Mouse (Mus musculus) kidney, adult 11 months (tissue): ENCODE results near the gene Hsf2bp.

ENCODE experiments used
- DNase-seq: peaks from one replicate; pipeline ENCODE4 v3.0.0; 2022

Gene Hsf2bp

DNA sequence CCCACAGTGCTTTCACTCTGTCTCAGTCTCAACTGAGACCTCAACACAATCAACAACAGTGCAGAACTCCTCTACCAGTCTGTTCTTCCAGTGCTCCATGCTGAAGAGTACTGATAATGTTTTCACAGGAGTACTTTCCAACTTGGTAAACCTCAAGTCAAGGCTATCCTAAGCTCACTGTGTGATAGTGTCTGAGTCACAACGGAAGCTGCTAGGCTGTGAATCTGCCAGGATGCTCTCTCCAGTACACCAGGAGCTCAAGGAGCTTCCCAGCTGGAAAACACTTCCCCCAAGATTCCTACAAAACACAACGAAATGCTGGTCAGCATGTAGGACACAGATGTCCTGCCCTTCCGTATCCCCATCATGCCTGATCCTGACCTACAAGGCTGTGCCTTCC is 7.8 kb downstream of the Hsf2bp start:
- DNase-seq = no peak

DNA sequence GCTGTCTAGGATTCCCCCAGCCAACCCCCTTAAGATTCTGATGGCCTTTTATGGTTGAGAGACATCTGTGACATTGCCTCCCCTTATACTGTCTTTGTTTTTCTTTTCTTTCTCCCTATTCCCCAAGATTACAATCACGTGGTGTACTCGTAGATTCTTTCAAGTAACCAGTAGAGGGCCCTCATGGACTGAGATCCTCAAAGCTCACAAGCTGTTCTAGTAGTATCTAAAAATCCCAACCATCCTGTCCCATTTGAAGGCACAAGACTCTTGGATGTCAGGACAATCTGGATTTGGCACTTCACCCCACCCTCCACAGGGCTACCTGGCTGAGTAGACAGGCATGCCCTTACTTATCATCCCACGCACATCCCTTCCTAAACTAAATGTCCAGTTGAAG is 8.5 kb downstream of the Hsf2bp start:
- DNase-seq = no peak

GRCm38 (mm10) chr17:32025386-32025785 is 10.8 kb downstream of the Hsf2bp start:
- peak; percentile 68 for DNase-seq

DNA sequence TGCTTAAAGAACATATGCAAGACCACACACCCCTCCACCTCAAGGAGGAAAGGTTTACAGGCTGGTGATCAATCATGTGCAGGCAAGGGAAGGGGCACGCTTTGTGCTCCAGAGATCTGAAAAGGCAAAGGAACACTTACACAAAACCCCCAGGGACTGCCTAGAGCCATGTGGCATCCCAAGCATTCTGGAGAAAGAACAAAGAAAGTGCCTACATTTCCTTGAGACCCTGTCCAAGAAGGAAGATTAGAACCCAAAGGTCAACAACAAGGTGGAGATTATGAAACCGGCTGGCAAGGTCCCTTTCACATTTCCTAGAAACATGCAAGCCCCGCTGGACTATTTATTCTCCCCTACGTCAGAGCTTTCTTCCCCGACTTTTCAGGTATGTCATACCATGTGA is 11.5 kb downstream of the Hsf2bp start:
- DNase-seq = peak; percentile 59

GRCm38 (mm10) chr17:32023088-32023487 is 13.1 kb downstream of the Hsf2bp start:
- no peak for DNase-seq

GRCm38 (mm10) chr17:32022551-32022950 is 13.6 kb downstream of the Hsf2bp start:
- DNase-seq = no peak

DNA sequence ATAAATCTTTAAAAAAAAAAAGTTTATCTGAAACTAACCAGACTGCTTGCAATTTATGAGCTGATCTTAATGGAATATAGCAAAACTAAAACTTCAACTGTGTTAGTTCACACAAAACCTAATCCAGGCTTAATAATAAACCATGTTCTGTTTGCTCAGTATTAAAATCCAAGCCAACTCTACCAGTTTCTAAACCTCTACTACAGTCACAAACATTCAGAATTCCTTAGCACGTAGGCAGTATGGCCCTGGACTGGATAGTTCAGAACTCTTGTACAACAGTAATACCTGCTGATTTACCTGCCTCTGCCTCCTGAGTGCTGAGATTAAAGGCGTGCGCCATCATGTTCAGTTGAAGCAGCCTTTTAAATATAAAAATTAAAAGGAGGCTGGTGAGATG is 14.2 kb downstream of the Hsf2bp start:
- no peak for DNase-seq

DNA sequence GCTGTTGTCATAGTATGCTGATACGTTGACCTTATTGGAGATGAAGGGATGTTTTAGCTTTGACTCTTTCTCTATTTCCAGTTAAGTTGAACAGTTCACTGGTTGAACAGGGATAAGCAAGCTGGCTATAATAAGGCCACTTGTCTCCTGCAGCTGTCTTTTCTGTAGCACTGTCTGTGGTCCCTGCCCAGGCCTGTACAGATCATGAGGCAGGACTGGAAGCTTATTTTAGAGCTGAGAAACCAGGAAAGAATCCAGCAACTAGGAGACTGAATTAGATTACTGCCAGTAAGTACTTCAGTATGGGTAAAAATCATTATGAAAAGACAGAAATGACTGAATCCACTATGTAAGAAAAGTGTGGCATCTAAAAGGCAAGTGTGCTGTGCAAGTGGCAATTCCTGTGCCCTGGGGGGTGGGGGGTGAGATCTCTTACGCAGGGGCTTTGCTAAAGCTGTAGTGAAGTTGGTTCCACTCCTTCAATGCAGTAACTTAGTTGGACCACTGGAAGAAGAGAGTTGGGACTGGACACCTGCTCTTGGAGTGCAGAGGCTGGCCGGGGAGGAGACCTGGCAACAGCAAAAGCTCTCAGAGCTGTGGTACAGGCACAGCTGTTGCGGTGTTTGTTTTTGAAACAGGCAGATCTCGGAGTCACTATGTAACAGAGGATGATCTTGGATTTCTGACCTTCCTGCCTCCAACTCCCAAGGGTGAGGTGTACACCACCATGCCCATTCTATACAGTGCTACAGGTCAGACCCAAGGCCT is 17.8 kb downstream of the Hsf2bp start:
- no peak for DNase-seq

- no peak for DNase-seq
Observed at GRCm38 (mm10) chr17:32016481-32016880, 19.7 kb downstream of the Hsf2bp start.

DNA sequence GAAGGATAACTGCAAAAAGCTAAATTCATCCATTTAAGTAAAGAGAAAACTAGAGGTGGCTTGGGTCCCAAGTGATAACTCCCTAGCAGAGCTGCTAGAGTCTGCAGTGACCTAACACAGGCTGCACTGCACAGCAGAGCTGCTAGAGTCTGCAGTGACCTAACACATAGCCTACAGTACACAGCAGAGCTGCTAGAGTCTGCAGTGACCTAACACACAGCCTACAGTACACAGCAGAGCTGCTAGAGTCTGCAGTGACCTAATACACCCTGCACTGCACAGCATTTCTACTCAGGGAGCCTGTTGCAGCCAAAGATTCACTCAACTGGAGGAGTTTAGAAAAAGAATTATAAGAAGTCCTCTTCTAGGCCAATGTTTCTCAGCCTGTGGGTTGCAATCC is 22.5 kb downstream of the Hsf2bp start:
- no peak for DNase-seq

- no peak for DNase-seq
Observed at GRCm38 (mm10) chr17:32012254-32012653, 23.9 kb downstream of the Hsf2bp start.

- DNase-seq = no peak
Observed at GRCm38 (mm10) chr17:32011694-32012093, 24.5 kb downstream of the Hsf2bp start.

GRCm38 (mm10) chr17:32006800-32007199 is 29.3 kb downstream of the Hsf2bp start:
- peak; percentile 40 for DNase-seq

- DNase-seq = no peak
Observed at GRCm38 (mm10) chr17:32003251-32003650, 32.9 kb downstream of the Hsf2bp start.

DNA sequence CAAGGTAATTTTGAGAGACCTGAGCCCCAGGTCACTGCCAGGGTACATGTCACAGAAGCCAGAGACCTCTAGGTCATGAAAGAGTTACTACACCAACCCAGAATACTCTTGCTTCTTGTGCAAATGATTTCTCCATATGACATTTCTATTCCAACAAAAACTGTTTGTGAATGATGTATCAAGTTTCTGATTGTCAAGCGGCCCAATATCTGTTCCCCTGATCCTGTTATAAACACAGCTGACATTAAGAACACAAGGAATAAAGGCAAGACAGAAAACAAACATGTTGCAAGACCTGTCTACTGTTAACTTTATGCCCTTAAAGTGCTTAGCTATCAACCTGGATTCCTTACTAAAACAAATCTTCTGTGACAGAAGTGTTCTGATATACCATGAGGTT is 37.8 kb downstream of the Hsf2bp start:
- DNase-seq = no peak

DNA sequence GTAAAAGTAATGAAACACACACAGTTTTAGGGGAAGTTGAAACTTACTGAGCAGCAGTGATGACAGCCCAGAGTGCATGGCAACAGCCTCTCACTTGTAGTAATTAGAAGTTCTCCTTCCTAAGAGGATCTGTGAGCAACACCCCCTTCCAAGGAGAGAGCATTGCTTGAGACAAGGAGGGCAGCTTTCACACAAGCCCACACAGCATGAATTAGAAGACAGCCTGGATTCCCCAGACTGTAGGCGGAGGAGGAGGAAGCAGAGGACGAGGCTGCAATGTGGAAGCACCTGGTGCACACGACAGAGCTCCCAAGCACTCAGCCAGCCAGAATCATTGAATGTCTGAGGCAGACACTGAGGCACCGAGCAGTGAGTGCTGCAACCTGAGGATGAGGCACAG is 39.8 kb downstream of the Hsf2bp start:
- no peak for DNase-seq

DNA sequence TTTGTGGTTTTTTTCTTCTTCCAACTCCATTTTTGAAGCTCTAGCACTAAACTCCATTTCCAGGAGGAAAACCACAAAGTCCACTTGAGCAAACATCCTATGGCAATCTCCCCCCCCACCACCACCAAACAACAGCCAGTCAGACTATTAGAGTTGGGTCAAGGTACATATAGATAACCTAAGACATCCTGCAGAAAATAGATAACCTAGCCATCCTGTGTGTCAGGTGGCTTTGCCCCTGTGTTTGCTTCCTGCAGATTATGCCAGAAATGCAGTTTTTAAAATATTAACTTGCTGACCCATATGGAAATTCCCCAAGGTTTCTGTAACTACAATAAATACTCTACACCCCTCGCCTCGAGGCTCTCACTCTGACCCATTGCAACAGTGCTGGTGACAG is 40.4 kb downstream of the Hsf2bp start:
- DNase-seq = no peak

DNA sequence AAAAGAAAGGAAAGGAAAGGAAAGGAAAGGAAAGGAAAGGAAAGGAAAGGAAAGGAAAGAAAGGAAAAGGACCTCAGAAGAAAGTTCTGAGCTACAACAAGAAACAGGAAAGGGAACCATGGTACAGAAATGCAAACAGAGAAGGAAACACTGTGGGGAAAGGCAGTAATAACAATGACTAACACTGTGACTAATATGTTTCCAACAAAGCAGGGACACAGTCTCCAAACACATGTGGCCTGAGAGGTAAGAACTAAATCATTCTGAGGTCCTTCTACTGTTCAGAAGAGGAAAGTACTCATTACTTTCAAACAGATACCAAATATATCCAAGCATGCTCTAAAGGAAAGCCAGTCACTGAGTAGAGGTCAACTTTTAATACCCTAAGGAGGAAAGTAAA is 42.0 kb downstream of the Hsf2bp start:
- DNase-seq = no peak

- no peak for DNase-seq
Observed at GRCm38 (mm10) chr17:31993354-31993753, 42.8 kb downstream of the Hsf2bp start.

DNA sequence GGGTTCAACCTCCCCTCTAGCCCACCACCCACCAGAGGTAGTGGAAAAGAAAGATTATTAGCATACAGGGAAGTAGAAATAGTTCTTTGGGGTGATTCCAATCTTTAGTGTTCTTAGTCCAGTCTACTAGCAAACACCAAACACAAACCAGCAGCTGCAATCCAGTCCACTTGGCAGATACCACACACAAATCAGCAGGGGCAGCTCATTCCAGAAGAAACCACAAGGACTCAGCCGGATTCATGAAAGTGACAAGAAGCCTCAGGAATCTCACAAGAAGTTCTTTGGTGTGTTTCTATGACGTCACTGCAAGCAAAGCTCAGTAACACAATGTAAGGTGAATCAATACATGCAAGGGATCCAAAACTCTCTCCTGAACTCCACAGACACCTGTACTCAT is 44.1 kb downstream of the Hsf2bp start:
- no peak for DNase-seq

DNA sequence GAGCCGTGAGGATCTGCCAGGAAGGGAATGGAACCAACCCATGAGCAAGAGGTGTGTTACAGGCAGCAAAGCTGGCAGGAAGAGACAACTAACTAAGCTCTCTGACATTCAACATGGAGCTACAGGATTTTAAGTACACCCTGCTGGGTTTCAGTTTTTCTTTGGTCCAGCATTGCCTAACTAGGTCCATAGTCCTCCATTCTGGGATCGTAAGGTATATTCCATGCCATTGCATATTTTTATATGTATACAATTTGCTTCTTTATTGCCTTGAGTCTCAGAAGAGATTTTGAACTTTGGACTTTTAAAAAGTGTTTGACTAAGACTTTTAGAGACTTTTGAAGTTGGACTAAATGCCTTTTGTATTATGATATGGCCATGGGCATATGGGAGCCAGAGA is 47.1 kb downstream of the Hsf2bp start:
- no peak for DNase-seq

DNA sequence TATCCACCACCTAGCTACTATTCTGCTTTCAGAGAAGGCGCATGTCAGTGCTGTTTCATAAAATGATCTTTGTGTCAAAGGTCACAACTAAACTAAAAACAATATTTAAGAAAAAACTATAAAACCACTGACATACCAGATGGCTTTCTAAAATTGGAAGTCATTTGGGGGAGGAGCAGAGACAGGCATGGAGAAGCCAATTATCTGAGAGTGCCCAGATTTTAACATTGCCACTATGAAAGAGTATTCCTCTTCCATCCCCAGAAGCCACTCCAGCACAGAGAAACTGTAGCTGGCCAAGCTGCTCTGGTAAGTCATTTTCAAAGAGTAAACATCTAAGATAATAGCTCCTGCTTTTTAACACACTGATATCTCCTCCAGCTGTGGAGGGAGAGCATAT is 49.2 kb downstream of the Hsf2bp start:
- no peak for DNase-seq

- DNase-seq = no peak
Observed at GRCm38 (mm10) chr17:31983491-31983890, 52.7 kb downstream of the Hsf2bp start.

DNA sequence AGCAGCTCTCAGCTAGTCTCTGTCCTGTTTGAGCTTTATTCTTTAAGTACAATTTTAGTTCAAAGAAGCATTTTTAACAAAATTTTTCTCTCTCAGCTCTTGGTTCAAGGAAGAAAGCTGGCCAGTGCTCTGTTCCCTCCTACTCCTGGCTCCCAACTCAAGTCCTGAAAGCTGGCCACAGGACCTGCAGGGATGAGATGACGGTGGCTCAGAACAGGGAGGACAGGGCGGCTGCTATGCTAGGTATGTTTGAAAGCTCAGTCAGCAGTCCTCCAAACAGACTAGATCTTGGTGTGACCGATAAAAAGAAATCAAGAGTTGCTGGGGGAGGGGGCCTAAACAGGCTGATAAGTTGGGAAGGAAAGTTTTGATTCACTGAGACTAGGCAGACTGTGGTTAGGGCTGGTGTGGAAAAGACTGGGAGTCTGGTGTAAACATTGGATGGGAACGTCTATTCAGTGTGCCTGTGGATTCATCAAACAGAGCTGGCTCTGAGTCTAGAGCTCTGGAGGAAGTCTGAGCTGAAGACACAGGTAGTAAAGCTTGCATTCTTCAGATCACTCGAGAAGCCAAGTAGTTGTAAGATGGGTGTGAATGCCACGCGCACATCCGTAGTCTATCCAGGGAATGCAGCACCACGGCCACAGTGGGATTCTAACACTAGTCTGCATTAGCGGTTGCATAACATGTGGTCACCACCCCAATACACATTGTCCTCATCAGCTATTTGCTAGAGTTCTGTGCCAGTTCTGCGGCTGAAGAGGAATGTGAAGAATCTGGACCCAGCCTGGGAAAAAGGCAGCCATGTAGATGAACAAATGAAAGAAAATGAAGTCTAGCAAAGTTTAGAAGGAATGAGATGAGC is 53.6 kb downstream of the Hsf2bp start:
- peak; percentile 82 for DNase-seq
